Mouse (Mus musculus): ENCODE measurements around the gene Smim27. TPM values are rescaled to one million over a fixed set of nuclear protein-coding genes. Genes with fewer than 3 reads are reported as not detected.

The Smim27 gene
- total and polyA plus RNA-seq, 2 experiments, result 3.0 to 29.7 TPM

DNA sequence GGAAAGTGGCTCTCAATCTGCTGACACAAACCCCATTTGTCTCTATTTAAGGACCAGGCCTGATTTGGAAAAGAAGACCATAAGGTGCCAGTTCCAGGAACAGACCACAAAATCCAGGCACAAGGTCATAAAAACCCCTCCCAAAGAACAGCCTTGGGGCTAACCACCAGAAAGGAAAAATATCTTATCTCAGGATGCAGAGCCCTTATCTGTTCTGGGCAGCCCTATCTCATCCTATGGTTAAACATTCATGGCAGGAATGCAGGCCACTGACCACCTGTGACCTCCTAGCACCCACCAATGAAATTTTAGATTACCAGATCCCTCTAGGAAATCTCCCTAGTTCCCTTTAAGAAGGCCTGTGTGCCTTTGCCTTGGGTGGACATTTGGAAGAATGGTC, 40.3 kb downstream of the Smim27 start:
- DNase-seq (ENCODE audit: extremely low read depth, low read depth, low spot score), result no peak
- H3K79me2 ChIP-seq (ENCODE audit: control insufficient read depth, insufficient read depth, low read length), result no peaks in the 10 kb centered on the region
- no peak overlapping the region for H3K9ac ChIP-seq (ENCODE audit: low read depth, low read length)
- H3K4me1 ChIP-seq (ENCODE audit: control insufficient read depth, insufficient read depth, low read length), result no peaks in the 10 kb centered on the region
- peaks cover 4% of the 10 kb centered on the region; the same call in 1 of the 2 replicates for H3K27me3 ChIP-seq (ENCODE audit: control insufficient read depth, insufficient read depth, low read length)
- no peak overlapping the region for H3K4me3 ChIP-seq (ENCODE audit: insufficient read depth, low read depth, low read length)
- TF ChIP-seq CTCF (IDR thresholded peaks at IDR 0.05; ENCODE audit: low read depth, low read length) (no peak), POLR2A (IDR thresholded peaks at IDR 0.05; ENCODE audit: extremely low read depth, insufficient read depth, low read length) (no peak)
- no peak overlapping the region for H3K27ac ChIP-seq (replicated peaks; ENCODE audit: insufficient read depth, low read depth, low read length)
- no peaks in the 10 kb centered on the region for H3K36me3 ChIP-seq (ENCODE audit: control insufficient read depth, insufficient read depth, low read length)

DNA sequence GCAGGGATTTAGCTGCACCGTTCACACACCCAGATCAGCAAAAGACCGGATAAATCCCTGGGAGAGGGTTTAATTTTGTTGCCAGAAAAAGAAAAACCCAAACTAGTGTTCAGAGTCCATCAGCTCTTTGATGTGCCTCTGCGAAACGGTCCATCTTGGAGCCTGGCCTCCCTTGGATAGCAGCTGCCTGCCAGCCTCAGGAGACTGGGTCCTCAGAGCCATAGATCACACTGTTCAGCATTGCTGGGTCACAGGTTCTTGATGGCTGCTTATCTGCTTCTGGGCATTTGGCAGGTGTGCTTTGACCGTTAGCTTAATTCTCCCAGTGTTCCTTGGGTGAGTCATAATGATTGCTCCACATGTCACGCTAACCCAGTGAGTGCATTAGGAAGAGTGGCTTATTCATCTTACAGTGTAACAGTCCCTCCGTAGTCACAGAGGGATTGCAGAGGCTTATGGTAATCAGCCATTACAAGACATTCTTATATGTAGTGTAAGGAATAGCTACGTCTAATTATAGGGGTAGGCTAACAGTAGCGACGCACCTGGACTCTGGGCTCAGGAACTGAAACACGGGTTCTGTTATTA, 41.5 kb downstream of the Smim27 start:
- WGBS, result 77% methylated on average over 11 of the region's 11 CpGs
- H3K4me3 ChIP-seq (ENCODE audit: insufficient read depth, low read depth, low read length), result no peak overlapping the region
- no peaks in the 10 kb centered on the region for H3K36me3 ChIP-seq (ENCODE audit: control insufficient read depth, insufficient read depth, low read length)
- TF ChIP-seq POLR2A (IDR thresholded peaks at IDR 0.05; ENCODE audit: extremely low read depth, insufficient read depth, low read length), result no peak
- TF ChIP-seq CTCF (IDR thresholded peaks at IDR 0.05; ENCODE audit: low read depth, low read length), result no peak
- no peak overlapping the region for H3K27ac ChIP-seq (replicated peaks; ENCODE audit: insufficient read depth, low read depth, low read length)
- no peak overlapping the region for H3K9ac ChIP-seq (ENCODE audit: low read depth, low read length)
- peaks cover 5% of the 10 kb centered on the region; the same call in 1 of the 2 replicates for H3K27me3 ChIP-seq (ENCODE audit: control insufficient read depth, insufficient read depth, low read length)
- H3K79me2 ChIP-seq (ENCODE audit: control insufficient read depth, insufficient read depth, low read length), result no peaks in the 10 kb centered on the region
- DNase-seq (ENCODE audit: extremely low read depth, low read depth, low spot score), result no peak
- no peaks in the 10 kb centered on the region; the same call in 1 of the 2 replicates for H3K4me1 ChIP-seq (ENCODE audit: control insufficient read depth, insufficient read depth, low read length)

DNA sequence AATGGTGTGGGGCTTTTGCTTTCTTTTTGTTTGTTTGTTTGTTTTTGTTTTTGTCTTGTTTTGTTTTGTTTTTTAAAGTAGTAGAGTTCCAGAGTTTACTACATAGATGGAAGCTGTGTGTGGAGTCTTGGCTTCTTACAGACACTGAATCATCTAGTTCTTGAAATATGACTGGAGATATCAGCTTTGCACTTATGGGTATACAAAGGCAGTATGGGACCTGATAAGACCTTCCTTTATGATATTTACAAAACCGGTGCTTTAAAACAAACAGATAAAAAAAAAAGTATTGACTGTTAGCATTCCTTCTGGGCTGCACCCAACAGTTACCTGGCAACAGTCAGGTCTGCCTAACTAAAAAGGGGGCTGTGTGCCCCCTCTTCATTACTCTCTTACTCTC, 42.8 kb downstream of the Smim27 start:
- Histone ChIP-seq H3K79me2 (ENCODE audit: control insufficient read depth, insufficient read depth, low read length) (no peaks in the 10 kb centered on the region), H3K36me3 (ENCODE audit: control insufficient read depth, insufficient read depth, low read length) (no peaks in the 10 kb centered on the region), H3K27ac (replicated peaks; ENCODE audit: insufficient read depth, low read depth, low read length) (no peak overlapping the region), H3K27me3 (ENCODE audit: control insufficient read depth, insufficient read depth, low read length) (peaks cover 6% of the 10 kb centered on the region; the same call in 1 of the 2 replicates), H3K4me3 (ENCODE audit: insufficient read depth, low read depth, low read length) (no peak overlapping the region), H3K4me1 (ENCODE audit: control insufficient read depth, insufficient read depth, low read length) (no peaks in the 10 kb centered on the region; the same call in 1 of the 2 replicates), H3K9ac (ENCODE audit: low read depth, low read length) (no peak overlapping the region)
- DNase-seq (ENCODE audit: extremely low read depth, low read depth, low spot score), result no peak
- no peak for TF ChIP-seq POLR2A (IDR thresholded peaks at IDR 0.05; ENCODE audit: extremely low read depth, insufficient read depth, low read length)
- no peak for TF ChIP-seq CTCF (IDR thresholded peaks at IDR 0.05; ENCODE audit: low read depth, low read length)
- 9% methylated on average over 1 of the region's 1 CpGs for WGBS

DNA sequence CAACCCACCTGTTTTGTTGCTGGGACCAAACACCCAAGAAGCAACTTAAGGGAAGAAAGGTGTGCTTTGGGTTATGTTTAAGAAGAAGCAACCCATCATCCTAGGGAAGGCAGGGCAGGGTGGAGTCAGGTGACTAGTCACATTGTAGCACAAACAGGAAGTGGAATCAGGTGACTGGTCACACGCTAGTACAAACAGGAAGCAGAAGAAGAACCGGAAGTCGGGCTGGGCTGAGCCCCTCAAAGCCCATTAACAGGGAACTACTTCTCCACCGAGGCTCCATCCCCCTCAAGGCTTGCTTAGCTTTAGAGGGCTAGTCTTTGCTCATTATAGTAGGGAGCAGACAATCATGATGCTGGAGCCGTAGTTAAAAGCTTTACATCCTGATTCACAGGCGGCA, 43.6 kb downstream of the Smim27 start:
- H3K36me3 ChIP-seq (ENCODE audit: control insufficient read depth, insufficient read depth, low read length), result no peaks in the 10 kb centered on the region
- 0 out of 2 replicates have a peak, but pooled peaks cover 4% of the 10 kb centered on the region for H3K27me3 ChIP-seq (ENCODE audit: control insufficient read depth, insufficient read depth, low read length)
- 69% methylated on average over 6 of the region's 6 CpGs for WGBS
- no peaks in the 10 kb centered on the region for H3K79me2 ChIP-seq (ENCODE audit: control insufficient read depth, insufficient read depth, low read length)
- H3K4me3 ChIP-seq (ENCODE audit: insufficient read depth, low read depth, low read length), result no peak overlapping the region
- no peak overlapping the region for H3K27ac ChIP-seq (replicated peaks; ENCODE audit: insufficient read depth, low read depth, low read length)
- no peaks in the 10 kb centered on the region; the same call in 1 of the 2 replicates for H3K4me1 ChIP-seq (ENCODE audit: control insufficient read depth, insufficient read depth, low read length)
- no peak overlapping the region for H3K9ac ChIP-seq (ENCODE audit: low read depth, low read length)
- no peak for DNase-seq (ENCODE audit: extremely low read depth, low read depth, low spot score)
- TF ChIP-seq POLR2A (IDR thresholded peaks at IDR 0.05; ENCODE audit: extremely low read depth, insufficient read depth, low read length) (no peak), CTCF (IDR thresholded peaks at IDR 0.05; ENCODE audit: low read depth, low read length) (no peak)

DNA sequence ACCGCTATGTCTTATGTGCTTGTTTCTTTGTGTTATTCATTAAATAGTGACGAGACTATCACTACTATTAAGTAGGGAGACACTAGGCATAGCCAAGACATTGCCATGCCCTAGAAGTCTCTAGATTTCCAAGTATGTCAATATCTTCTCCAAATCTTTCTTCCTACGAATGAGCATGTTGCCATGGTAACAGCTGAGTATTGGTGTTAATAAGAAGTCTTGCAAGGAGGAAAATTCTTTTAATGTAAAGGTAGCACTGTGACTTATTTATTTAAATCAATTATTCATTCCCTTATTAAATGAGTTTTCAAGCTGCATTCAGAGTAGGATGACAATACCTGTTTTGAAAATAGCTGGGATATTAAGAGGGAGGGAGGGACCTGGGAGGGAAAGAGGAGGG, 48.0 kb downstream of the Smim27 start:
- TF ChIP-seq POLR2A (IDR thresholded peaks at IDR 0.05; ENCODE audit: extremely low read depth, insufficient read depth, low read length) (no peak), CTCF (IDR thresholded peaks at IDR 0.05; ENCODE audit: low read depth, low read length) (no peak)
- Histone ChIP-seq H3K27me3 (ENCODE audit: control insufficient read depth, insufficient read depth, low read length) (0 out of 2 replicates have a peak, but pooled peaks cover 2% of the 10 kb centered on the region), H3K27ac (replicated peaks; ENCODE audit: insufficient read depth, low read depth, low read length) (no peak overlapping the region), H3K4me3 (ENCODE audit: insufficient read depth, low read depth, low read length) (no peak overlapping the region), H3K4me1 (ENCODE audit: control insufficient read depth, insufficient read depth, low read length) (no peaks in the 10 kb centered on the region; the same call in 1 of the 2 replicates), H3K36me3 (ENCODE audit: control insufficient read depth, insufficient read depth, low read length) (no peaks in the 10 kb centered on the region), H3K9ac (ENCODE audit: low read depth, low read length) (no peak overlapping the region), H3K79me2 (ENCODE audit: control insufficient read depth, insufficient read depth, low read length) (no peaks in the 10 kb centered on the region)
- 82% methylated on average over 3 of the region's 3 CpGs for WGBS
- DNase-seq (ENCODE audit: extremely low read depth, low read depth, low spot score), result no peak

Other genes starting within 250 kb of the Smim27 start
- gene Aco1, start 126.5 kb upstream of the Smim27 start, total RNA-seq (2014; rRNA removed), result 173 and 178 TPM in 2 replicates
- gene Aco1, start 126.5 kb upstream of the Smim27 start, polyA plus RNA-seq (2012; rRNA removed), result 112 and 125 TPM in 2 replicates
- 29.2 and 29.9 TPM in 2 replicates for gene Ddx58, start 29.8 kb upstream of the Smim27 start, total RNA-seq (2014; rRNA removed)
- gene Ddx58, start 29.8 kb upstream of the Smim27 start, polyA plus RNA-seq (2012; rRNA removed), result 9.1 and 11.6 TPM in 2 replicates
- gene Topors, start 271 bp downstream of the Smim27 start, total RNA-seq (2014; rRNA removed), result 22.4 and 23.1 TPM in 2 replicates
- 2.7 and 3.0 TPM in 2 replicates for gene Topors, start 271 bp downstream of the Smim27 start, polyA plus RNA-seq (2012; rRNA removed)
- gene Ndufb6, start 9.8 kb downstream of the Smim27 start, total RNA-seq (2014; rRNA removed), result 154 and 169 TPM in 2 replicates
- 135 and 138 TPM in 2 replicates for gene Ndufb6, start 9.8 kb downstream of the Smim27 start, polyA plus RNA-seq (2012; rRNA removed)
- under 0.01 TPM in 1 of 2 replicates, not detected in the other for gene Tmem215, start 202.6 kb downstream of the Smim27 start, total RNA-seq (2014; rRNA removed)
- 0.07 TPM in 1 of 2 replicates, not detected in the other for gene Tmem215, start 202.6 kb downstream of the Smim27 start, polyA plus RNA-seq (2012; rRNA removed)

Data from liver, adult 2 months (tissue).